46 mouse cellular contexts compared by ENCODE assay signal in the genomic region with DNA sequence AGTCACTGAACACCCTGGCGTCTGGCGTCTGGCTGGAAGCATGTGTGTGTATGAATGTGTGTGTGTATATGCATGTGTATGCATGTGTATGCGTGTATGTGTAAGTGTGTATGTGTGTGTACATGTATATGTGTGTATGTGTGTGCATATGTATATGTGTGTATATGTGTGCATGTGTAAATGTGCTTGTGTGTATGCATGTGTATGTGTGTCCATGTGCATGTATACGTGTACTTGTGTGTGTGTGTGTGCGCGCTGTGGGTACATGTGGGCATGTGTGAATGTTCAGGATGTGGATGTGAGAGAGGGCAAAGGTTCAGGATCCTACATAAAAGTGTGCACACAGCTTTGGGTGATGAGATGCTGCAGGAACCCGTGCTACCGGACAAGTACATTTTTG. TPM values are rescaled to one million over a fixed set of nuclear protein-coding genes. Genes with fewer than 3 reads are reported as not detected.
"Had no signal": no experiment of that assay in that cellular context is flagged by ENCODE, and none has a peak within 500 bp of the region (broad histone marks: within the 10 kb centered on the region; RNA-seq: fewer than 3 reads in every experiment).

No protein-coding gene starts in this region.

- H3K9ac ChIP-seq: limb, embryonic 12.5 days; limb, embryonic 13.5 days; limb, embryonic 15.5 days; liver, embryonic 12.5 days; liver, embryonic 13.5 days; liver, embryonic 14.5 days; liver, embryonic 15.5 days; liver, postnatal 0 days; lung, embryonic 14.5 days; lung, embryonic 15.5 days; midbrain, embryonic 12.5 days; midbrain, embryonic 13.5 days; midbrain, embryonic 15.5 days; neural tube, embryonic 12.5 days had no signal

- H3K4me3 ChIP-seq: left cerebral cortex, adult 2 months; limb, embryonic 10.5 days; limb, embryonic 12.5 days; limb, embryonic 13.5 days; limb, embryonic 15.5 days; liver, embryonic 12.5 days; liver, embryonic 13.5 days; liver, embryonic 15.5 days; lung, embryonic 15.5 days; midbrain, embryonic 10.5 days; midbrain, embryonic 12.5 days; midbrain, embryonic 13.5 days; midbrain, embryonic 15.5 days; myocyte; neural tube, embryonic 12.5 days had no signal

- H3K27ac ChIP-seq: left cerebral cortex, adult 2 months; limb, embryonic 10.5 days; limb, embryonic 12.5 days; limb, embryonic 13.5 days; limb, embryonic 15.5 days; liver, embryonic 12.5 days; liver, embryonic 13.5 days; liver, embryonic 14.5 days; liver, embryonic 15.5 days; lung, embryonic 15.5 days; macrophage; midbrain, embryonic 10.5 days; midbrain, embryonic 12.5 days; midbrain, embryonic 13.5 days; midbrain, embryonic 15.5 days; neural tube, embryonic 12.5 days had no signal

- H3K4me2 ChIP-seq: limb, embryonic 12.5 days; limb, embryonic 13.5 days; limb, embryonic 15.5 days; liver, embryonic 11.5 days; liver, embryonic 12.5 days; liver, embryonic 13.5 days; liver, embryonic 15.5 days; lung, embryonic 14.5 days; lung, embryonic 15.5 days; midbrain, embryonic 11.5 days; midbrain, embryonic 12.5 days; midbrain, embryonic 13.5 days; midbrain, embryonic 15.5 days; neural tube, embryonic 12.5 days had no signal

- ATAC-seq: liver, embryonic 12.5 days; liver, postnatal 0 days; lung, postnatal 0 days; midbrain, embryonic 13.5 days; midbrain, embryonic 15.5 days; midbrain, embryonic 16.5 days had no signal

- DNase-seq: left cerebral cortex, postnatal 4 days; liver; liver, embryonic 13.5 days; liver, postnatal 0 days; lung, adult 18-20 months; lung, adult 2 months; lung, embryonic 14.5 days; lung, postnatal 10 days; lung, postnatal 14 days; lung, postnatal 36 days; lung, postnatal 4 days; midbrain, embryonic 14.5 days had no signal

- H3K27me3 ChIP-seq: limb, embryonic 13.5 days; limb, embryonic 15.5 days; liver, embryonic 15.5 days; lung, embryonic 15.5 days; midbrain, embryonic 12.5 days; midbrain, embryonic 13.5 days; midbrain, embryonic 15.5 days; neural tube, embryonic 12.5 days had no signal

- H3K9me3 ChIP-seq: limb, embryonic 10.5 days; limb, embryonic 13.5 days; limb, embryonic 15.5 days; liver, embryonic 12.5 days; liver, embryonic 13.5 days; liver, embryonic 15.5 days; lung, embryonic 15.5 days; midbrain, embryonic 10.5 days; midbrain, embryonic 12.5 days; midbrain, embryonic 13.5 days; midbrain, embryonic 15.5 days; neural tube, embryonic 12.5 days had no signal

- H3K4me1 ChIP-seq: limb, embryonic 10.5 days; limb, embryonic 12.5 days; limb, embryonic 13.5 days; limb, embryonic 15.5 days; lung, embryonic 15.5 days; midbrain, embryonic 10.5 days; midbrain, embryonic 12.5 days; midbrain, embryonic 13.5 days; midbrain, embryonic 15.5 days; neural tube, embryonic 12.5 days had no signal

- H3K36me3 ChIP-seq: limb, embryonic 10.5 days; limb, embryonic 12.5 days; limb, embryonic 13.5 days; limb, embryonic 15.5 days; liver, embryonic 12.5 days; liver, embryonic 13.5 days; liver, embryonic 15.5 days; lung, embryonic 15.5 days; midbrain, embryonic 10.5 days; midbrain, embryonic 12.5 days; midbrain, embryonic 13.5 days; midbrain, embryonic 15.5 days; neural tube, embryonic 12.5 days had no signal

RNA-seq across cellular contexts. Expression of a gene that starts 0.7 kb away (rescaled TPM):
- total RNA-seq: left cerebral cortex, adult 2 months; left cerebral cortex, adult 8-10 months; left cerebral cortex, postnatal 10 days; left cerebral cortex, postnatal 14 days; left cerebral cortex, postnatal 25 days; left cerebral cortex, postnatal 36 days; megakaryocyte progenitor cell, adult 5-6 weeks; megakaryocyte-erythroid progenitor cell, adult 5-6 weeks; midbrain, postnatal 0 days; monocyte, adult 5-6 weeks had no signal
- polyA plus RNA-seq: limb, embryonic 10.5 days; limb, embryonic 11.5 days; limb, embryonic 12.5 days; lung, adult 2 months; lung, embryonic 16.5 days; macrophage; midbrain, embryonic 10.5 days; midbrain, embryonic 11.5 days; midbrain, embryonic 12.5 days; midbrain, embryonic 13.5 days; midbrain, embryonic 14.5 days; midbrain, embryonic 15.5 days; midbrain, embryonic 16.5 days; midbrain, postnatal 0 days; neural tube, embryonic 11.5 days; neural tube, embryonic 12.5 days had no signal

RNA-seq across cellular contexts. Expression of a gene that starts 17.0 kb away (rescaled TPM):
- total RNA-seq: left cerebral cortex, adult 2 months; left cerebral cortex, adult 8-10 months; left cerebral cortex, postnatal 10 days; left cerebral cortex, postnatal 14 days; left cerebral cortex, postnatal 25 days; left cerebral cortex, postnatal 36 days; left cerebral cortex, postnatal 4 days; liver, adult 2 months; megakaryocyte progenitor cell, adult 5-6 weeks; megakaryocyte-erythroid progenitor cell, adult 5-6 weeks; midbrain, postnatal 0 days; monocyte, adult 5-6 weeks had no signal
- polyA plus RNA-seq: limb, embryonic 10.5 days; limb, embryonic 11.5 days; limb, embryonic 12.5 days; limb, embryonic 13.5 days; limb, embryonic 14.5 days; liver, embryonic 11.5 days; lung, embryonic 14.5 days; lung, embryonic 15.5 days; macrophage; midbrain, embryonic 10.5 days; midbrain, embryonic 11.5 days; midbrain, embryonic 12.5 days; midbrain, embryonic 13.5 days; midbrain, embryonic 14.5 days; midbrain, embryonic 15.5 days; midbrain, embryonic 16.5 days; midbrain, postnatal 0 days; myocyte; neural tube, embryonic 11.5 days; neural tube, embryonic 12.5 days had no signal

RNA-seq across cellular contexts. Expression of a gene that starts 38.1 kb away (rescaled TPM):
- total RNA-seq: left cerebral cortex, adult 2 months; left cerebral cortex, adult 8-10 months; left cerebral cortex, postnatal 10 days; left cerebral cortex, postnatal 14 days; left cerebral cortex, postnatal 25 days; left cerebral cortex, postnatal 36 days; left cerebral cortex, postnatal 4 days; liver, adult 2 months; megakaryocyte-erythroid progenitor cell, adult 5-6 weeks; midbrain, postnatal 0 days; monocyte, adult 5-6 weeks had no signal
- polyA plus RNA-seq: limb, embryonic 10.5 days; limb, embryonic 11.5 days; limb, embryonic 12.5 days; limb, embryonic 13.5 days; limb, embryonic 15.5 days; liver, adult 2 months; liver, embryonic 11.5 days; liver, postnatal 0 days; lung, adult 2 months; lung, embryonic 14.5 days; lung, embryonic 15.5 days; lung, embryonic 16.5 days; lung, postnatal 0 days; macrophage; midbrain, embryonic 10.5 days; midbrain, embryonic 11.5 days; midbrain, embryonic 12.5 days; midbrain, embryonic 13.5 days; midbrain, embryonic 14.5 days; midbrain, embryonic 15.5 days; midbrain, embryonic 16.5 days; midbrain, postnatal 0 days; neural tube, embryonic 11.5 days; neural tube, embryonic 12.5 days had no signal

RNA-seq across cellular contexts. Expression of a gene that starts 41.1 kb away (rescaled TPM):
- total RNA-seq: left cerebral cortex, postnatal 10 days; left cerebral cortex, postnatal 4 days; midbrain, postnatal 0 days had no signal
- polyA plus RNA-seq: limb, embryonic 10.5 days; limb, embryonic 11.5 days; limb, embryonic 12.5 days; limb, embryonic 13.5 days; lung, embryonic 14.5 days; midbrain, embryonic 10.5 days; midbrain, embryonic 11.5 days; midbrain, embryonic 12.5 days; midbrain, embryonic 14.5 days; midbrain, embryonic 15.5 days; midbrain, embryonic 16.5 days; midbrain, postnatal 0 days; neural tube, embryonic 11.5 days had no signal
